Mouse (Mus musculus) kidney, postnatal 4 days (tissue): ENCODE measurements around the gene Stx18.

ENCODE experiments used
- DNase-seq, 2 experiments: peaks; one replicate each; pipeline ENCODE4 v3.0.0; 2021; ENCODE audit warnings: mixed read lengths in 2 of 2

The Stx18 gene

DNA sequence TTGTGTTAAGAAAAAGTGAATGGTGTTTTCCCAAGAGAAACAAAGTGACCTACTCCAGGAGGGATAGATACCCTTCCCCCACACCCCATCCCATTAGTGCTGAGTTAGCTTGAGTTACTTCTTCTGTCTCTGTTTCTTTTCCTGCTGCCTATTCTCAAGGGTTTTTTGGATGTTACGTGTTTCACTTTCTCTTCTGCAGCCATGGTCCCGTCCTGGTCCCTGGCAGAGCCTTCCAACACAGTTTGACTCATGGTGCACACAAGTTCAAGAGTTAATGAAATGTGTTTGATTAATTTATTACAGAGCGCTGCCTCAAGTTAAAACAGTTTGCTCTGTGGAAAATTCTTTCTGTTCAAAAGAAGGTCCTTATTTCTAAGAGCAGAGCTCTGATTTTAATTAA is 44.0 kb downstream of the Stx18 start:
- no peak for DNase-seq

DNA sequence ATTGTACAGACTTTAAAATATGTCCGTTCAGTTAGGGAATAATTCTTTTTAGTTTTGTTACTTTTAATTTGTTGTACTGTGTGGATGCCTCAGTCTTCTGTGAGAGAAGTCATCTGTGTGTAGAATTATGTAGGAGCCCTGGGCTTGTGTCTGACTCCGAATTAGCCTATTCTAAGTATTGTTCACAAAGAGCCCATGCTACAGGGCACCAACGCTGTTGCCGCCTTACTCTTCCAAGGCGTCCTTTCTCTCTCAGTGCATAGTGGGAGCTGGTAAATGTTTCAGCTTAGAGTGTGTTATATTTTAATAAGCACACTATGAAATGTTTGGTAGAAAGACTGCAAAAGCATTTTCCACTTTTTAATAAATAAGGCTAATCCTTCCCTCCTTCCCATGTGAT is 44.8 kb downstream of the Stx18 start:
- no peak for DNase-seq

DNA sequence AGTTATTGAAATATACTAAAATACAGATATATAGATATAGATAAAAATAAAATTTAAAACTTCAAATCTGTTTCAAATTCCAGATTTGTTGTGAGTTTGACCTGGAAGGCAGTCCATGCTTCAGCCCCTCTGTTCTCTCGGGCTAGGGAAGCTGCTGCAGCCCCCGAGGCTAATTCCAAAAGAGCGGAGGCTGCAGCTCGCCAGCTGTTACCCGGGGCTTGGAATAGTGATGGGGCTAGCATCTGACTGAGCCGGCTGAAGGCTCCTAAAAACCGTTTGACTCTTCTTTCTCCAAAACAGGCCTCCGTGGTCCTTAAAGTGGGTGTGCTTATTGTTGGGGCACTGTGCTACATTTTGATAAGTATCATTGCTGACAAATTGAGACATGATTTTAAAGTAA is 46.1 kb downstream of the Stx18 start:
- DNase-seq: no peak

DNA sequence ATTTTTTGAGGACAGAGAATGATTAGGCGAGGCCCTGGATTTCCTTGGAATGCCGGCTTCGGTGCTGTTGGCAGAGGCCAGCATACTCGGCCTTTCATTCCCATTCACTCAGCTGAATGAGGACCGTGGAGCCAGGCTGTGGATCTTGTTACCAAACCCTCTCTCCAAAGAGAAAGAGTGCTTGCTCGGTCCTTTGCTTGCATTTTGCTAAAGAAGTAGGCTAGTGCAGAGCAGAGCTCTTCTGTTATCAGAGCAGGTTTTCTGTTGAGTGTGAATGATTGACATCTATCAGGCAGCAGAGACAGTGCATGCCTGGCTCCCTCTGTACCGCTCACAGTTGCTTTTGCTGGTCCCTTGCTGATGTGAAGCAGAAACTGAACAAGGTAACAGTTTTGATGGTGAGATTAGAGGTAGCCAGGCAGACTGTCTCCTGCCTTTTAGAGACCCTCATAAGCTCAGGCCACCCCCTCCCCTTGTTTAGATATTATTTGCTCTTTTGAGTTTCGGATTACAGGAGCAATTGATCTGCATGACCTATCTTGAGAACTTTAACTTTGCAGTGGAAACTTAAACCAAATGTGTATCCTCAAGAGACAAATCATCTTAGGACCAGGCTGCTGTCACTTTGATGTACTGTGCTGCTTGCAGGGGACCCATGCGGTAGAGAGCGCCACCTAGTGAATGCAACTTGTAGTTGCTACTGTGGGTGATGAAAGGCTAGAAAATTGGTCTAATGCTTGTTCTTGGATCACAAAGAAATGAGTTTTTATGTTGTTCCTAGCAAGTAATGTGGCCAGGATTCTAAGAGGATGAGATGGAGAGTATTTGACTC is 47.2 kb downstream of the Stx18 start:
- peak; percentile 61 to 72 for DNase-seq

DNA sequence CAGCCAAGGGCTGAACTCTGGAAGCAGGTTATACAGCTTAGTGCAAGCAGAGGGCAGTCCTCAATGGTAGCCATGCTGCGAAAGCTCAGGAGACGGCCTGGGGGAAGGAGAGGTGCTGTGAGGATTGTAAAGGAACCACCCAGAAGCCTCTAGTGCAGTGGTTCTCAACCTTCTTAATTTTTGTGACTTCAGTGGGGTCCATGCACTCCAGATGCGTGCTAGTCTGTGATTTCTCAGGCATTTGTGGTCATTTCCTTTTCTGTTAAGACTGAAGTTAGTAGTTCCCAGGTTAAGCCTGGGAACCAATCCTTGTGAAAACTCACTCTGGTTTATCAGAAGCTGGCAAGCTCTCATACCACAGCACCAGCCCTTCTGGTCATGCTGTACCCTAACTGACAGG is 51.6 kb downstream of the Stx18 start:
- DNase-seq: no peak

DNA sequence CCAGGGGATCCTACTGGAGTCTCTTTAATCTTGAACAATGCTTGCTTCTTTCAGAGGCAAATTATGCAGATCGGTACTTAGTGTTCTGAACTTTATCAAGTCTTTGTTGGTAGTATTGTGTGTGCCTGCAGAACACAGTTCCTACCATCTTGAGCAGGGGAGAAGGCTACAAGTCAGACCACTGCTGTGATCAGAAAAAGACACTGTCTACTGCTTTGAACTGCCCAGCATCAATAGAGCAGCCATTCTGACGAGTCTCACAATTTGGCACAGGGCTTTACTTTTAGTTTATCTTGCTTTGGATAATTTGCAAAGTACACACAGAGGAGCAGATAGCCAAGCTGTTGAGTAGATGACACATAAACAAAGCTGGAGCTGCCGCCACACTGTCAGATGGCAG is 52.0 kb downstream of the Stx18 start:
- no peak for DNase-seq

DNA sequence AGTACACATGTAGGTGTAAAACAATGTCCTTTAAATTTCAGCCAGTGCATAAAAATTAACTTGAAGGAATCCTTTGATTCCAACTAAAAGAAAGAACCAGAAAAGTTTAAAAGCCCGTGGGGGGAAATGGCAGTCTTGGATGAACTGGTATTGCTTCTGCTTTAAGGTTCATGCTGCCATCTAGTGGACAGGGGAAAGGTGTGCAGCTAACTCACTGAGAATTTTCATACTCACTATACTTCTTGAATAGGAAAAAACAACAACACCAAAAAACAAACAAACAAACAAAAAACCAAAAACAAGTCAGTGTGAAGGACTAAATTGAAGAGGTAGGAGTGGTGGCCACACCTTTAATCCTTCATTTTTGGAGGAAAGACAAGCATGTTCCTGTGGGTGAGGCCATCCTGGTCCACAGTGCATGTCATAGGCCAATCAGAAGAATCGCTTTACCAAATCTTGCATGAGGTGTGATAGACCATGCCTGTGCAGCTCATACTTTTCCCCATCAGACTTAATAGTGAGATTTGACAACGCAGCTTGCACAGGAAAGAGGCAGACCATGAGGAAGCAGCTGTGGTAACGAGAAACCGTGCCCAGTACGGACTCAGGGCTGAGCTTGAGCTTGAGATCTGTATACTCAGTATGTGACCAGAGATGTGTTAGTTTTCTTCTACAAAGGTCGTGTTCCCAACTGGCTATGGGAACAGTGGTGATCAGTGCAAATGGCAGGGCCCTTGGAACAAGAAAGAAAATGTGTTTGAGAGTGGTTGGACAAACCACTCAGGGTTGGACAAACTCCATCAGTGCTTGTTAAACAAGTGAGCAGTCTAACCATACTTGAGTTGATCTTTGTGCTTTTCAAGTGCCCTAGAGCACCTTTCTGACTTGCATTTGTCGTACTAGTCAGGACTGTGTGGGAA is 52.8 kb downstream of the Stx18 start:
- DNase-seq: peak; percentile 32 to 40

DNA sequence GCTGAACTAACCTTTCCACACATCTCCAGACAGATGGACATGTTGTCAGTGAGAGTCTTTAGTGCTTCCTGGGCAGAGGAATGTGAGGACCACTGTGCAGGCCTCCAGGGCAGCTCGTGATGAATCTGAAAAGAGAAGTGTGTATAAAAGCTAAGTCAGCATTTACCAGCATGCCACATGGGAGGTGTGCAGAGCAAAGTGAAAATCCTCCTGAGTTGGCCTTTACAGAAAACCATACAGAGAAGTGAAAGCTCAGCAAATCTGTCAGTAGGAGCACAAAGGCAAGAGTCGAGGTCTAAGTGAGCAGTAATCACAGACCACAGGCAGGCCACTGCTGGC is 53.4 kb downstream of the Stx18 start:
- DNase-seq: no peak

DNA sequence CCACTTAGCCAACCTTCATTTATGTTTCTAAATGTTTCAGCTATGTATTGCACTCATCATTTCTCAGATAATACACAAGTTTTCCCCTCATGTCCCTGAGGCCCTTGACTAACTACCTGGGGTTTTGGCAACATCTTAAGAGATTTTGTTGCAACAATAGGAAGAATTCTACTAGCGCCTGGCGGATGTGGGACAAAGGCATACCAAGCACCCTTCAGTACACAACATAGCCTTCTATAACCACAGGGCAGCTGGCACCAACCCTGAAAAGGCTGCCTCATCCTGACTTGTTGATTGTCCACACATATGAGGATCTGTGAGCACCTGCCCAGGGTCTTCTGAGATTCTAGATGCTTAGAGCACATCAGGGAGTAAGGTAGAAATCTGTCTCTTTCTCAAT is 55.8 kb downstream of the Stx18 start:
- no peak for DNase-seq

DNA sequence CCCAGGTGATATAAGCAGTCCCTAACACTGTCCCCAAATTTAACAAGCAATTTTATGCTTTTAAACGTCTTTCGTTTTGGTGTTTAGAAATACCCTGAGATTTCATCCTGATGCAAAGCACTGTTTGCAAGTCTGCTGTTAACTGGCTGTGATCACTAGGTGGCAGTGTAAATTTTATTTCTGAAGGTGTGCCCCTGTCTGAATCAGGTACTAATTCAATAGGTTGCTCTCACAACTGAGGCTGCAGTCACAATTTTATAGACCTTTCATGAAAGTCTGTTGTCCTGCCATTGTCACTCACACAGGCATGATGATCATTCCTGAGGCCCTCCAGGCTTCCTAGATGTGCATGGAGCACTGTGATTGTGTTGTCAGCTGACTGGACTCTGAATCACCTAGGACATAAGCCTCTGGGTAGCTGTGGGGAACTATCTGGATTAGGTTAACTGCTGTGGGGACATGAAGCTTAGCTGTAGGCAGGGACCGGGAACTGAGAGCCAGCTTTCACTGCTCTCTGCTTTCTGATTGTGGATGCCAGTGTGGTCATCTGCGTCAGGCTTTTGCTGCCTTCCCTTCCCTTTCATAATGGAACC is 59.1 kb downstream of the Stx18 start:
- no peak for DNase-seq

DNA sequence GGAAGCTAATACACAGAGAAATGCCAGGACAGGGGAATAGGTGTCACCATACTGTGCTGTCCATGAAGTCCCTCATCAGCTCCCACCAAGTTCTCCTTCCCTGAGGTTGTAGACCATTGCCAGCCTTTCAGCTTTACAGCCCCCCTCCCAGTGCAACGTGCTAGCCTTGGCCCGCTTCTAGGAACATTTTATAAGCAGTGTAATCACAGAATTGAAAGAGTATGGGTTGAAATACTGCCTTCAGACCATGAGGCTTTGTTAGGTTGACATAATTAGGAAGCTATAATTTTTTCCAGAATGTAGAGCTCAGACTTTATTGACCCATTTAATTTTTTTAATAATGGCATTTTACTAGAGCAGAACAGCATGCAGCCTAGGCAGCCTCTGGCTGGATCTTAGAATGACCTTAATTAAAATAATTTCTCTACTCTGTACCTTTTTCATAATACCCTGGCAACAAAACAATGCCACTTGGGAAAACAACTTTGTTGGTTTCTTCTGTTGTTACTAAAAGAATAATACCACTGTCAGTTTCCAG is 60.7 kb downstream of the Stx18 start:
- DNase-seq: no peak

DNA sequence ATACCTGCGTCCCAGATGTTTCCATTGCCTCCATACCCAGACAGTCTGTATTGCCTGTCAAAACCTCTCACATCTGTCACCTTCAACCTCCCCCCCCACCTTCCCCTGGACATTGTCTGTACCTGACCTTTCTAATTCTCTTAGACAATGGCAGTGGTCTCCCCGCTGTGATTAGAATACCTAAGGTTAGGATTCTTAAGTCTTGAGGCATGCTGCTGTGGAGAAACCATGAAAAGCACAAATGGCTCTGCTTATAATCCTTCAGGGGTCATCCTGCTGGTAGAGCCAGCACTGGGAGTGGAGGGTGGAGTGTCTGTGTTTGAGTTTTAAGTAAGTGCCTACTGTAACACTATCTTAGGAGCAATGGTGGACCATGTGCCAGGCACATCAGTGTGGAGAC is 64.4 kb downstream of the Stx18 start:
- DNase-seq: no peak

DNA sequence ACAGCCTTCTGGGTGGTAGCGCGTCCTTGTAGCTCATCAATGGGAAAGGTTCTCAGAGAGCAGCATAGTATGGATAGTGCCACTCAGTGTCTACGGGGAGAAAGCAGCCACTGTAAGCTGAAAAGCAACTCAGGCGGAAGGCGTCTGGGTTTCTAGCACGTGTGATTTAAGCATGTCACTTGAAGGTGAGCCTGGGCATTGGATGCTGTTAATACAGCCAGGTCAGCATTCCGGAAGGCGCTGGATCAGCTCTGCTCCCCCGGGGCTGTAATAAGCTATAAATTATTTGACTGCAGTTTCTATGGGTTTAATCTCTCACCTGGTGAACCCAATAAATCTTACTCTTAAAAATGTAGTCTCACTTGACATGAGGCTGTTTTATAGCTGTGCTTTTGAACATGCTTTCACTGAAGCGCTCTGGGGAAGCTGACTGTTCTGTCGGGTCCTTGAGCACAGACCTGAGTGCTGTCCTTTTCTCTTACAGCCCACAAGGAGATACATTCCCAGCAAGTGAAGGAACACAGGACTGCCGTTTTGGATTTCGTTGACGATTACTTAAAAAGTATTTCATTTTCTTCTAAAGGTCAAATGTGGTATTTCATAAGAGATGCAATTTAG is 67.6 kb downstream of the Stx18 start:
- DNase-seq: no peak

DNA sequence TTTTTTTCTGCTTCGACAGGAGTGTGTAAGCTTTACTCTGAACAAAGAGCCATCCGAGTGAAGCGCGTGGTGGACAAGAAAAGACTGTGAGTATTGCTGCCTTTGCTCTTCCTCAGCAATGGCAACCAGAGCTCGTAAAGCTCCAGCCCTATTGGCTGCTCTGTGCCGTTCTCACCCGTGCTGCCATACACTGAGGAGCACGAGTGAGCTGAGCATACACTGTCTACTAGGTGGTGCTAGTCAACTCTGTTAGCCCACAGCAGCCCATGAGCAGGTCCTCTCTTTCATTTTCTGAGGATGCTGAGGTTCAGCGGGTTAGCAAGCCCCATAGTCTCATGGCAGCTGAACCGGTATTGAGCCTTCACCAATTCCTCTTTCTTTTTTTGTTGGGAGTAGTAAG is 68.3 kb downstream of the Stx18 start:
- no peak for DNase-seq

DNA sequence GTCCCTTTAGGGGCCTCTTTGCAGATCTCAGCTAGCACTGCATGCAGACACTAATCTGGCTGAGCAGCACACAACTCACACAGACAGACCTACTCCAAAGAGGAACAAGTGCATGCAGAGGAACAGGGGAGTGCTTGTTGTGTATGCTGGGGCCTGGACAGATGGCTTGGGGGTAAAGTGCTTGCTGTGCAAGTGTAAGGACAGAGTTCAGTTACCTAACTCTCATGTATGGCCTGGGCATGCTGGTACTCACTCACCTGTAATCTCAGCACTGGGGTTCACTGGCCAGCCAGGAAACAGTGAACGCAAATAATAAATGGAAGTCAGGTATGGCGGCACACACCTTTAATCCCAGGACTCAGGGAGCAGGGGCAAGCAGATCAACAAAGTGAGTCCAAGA is 76.0 kb downstream of the Stx18 start:
- no peak for DNase-seq

DNA sequence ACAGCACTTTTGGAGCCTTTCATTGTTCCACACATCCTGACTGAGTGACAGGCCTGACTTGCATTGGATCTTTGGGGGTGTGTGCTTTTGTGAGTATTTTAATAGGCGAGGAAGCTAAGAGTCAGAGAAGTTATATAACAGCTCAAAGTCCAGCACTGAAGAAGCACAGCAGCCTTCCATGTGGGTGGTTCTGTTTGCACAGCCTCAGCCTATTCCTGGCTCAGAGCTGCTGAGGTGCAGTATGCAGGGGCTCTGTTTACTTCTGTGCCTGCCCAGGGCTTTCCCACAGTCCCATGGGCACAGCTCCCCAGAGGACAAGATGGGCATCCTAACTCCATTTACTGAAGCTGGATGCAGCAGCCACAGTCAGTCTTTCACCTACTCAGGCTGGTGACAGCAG is 78.5 kb downstream of the Stx18 start:
- no peak for DNase-seq

DNA sequence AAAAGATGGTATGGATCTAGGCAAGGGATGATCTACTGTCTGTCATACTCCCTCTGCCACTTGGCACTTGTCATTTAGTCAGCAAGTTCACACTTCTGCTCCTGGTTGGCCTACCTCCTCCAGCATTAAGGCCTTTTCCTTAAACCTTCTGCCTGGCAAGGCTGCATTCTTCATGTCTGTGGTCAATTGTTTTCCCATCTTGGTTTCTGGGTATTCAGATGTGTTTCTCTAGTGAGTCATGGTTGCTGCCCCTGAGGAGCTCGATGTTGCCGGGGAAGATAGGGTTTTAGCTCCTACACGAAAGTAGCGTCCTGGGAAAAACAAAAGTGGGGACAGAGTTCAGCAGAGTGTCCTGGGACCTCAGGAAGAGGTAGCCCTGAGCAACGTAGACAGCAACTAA is 80.7 kb downstream of the Stx18 start:
- no peak for DNase-seq

DNA sequence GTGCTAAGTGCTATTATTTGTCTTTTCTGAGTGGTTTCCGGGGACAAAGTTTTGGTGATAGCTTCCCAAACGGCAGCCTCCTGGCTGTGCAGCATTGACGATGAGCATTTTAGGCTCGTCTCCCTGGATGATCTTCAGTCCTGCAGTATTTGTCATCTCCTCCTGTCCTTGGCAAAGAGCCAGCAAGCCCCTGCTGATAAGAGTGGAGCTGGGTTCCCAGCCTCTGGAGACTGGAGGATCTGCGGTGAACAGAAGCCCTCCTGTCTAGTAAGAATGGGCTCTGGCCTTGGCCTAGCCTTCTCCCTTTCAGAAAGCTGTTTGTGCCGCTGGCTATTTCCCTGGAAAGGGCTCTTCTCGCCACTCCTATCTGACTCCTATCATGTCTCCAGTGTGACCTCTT is 83.2 kb downstream of the Stx18 start:
- no peak for DNase-seq

DNA sequence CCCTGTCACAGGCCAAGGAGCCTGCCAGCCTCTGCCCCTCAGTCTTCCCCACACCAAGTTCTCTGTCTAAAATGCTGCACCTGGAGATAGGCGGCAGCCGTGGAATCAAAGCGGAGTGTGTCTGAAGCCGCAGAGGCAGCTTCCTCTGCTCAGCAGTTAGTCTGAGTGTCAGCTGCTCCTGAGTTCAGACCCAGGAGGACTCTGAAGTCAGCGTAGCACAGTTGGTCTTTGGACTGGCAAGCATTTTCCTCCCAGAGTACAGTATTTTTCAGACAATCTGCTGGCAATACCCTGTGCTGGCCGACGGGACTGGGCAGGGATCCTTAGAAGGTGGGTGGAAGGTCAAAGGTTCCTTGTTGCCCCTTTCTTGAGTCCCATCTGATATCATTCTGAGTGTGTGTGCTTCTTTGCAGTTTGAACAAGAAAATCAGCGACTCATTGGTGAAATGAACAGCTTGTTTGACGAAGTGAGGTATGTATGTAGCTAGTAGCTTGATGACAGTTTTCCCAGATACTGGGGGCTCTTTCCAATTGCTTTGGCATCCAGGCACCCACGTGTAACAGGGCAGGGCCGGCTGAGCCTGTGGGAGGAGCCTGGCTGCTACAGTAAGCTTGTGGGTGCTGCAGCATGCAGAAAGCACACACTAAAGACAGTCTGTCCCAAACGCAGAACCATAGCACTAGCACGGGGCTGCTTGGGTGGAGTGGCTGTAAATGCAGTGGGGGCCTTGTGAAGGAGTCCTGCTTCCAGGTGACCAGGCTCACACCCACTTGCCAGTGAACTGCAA is 88.2 kb downstream of the Stx18 start:
- peak in 1 of 2 experiments; percentile 16 for DNase-seq

DNA sequence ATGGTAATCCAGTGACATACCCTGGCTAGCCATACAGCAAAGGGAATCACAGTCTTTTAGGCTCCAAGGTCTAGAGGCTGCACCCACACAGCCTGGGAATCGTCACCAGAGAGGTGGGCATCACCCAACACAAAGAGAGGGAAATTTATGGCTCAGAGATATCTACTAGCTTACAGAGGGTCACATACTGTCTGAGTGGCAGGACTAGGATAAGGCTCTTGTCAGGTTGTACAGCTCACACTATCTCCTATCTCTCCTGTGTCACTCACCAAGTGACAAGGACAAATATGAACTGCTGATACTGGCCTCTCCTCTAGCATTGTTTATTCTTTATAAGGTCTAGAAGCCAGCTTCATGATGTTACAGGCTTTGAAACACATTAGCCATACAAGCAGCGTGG is 90.8 kb downstream of the Stx18 start:
- no peak for DNase-seq

DNA sequence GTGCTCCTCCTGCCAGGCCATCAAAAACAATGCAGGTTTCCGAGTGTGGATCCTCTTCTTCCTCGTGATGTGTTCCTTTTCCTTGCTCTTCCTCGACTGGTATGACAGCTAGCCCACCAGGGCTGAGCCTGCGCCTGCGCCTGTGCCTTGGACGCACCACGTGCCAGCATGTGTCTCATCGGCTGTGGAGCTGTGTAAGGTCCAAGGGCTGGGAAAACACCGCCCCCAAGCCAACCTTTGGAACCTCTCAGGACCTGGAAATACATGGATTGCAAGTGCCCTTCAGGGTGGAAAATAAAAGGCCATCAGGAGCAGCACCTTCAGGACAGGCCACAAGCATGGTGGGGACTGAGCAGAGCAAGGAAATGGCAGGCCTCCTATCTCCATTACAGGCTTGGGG is 97.7 kb downstream of the Stx18 start:
- DNase-seq: peak in 1 of 2 experiments; percentile 29

DNA sequence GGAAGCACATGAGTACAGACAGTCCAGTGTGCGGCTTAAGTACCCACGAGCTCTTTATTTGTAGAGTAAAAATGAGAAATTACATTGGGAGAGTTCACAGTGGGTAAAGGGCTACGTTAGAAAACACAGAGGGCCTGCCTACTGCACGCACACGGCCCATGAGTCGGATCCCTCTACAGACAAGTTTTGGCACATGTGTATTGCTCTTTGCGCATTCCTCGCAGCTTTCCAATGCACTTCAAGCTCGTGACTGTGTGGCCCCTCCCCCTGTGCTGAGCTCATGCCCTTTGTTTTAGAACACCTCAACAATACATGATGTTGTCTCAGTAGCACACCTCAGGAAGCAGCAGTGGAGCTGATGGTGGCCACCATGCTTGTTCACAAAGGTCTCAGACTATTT is 98.6 kb downstream of the Stx18 start:
- no peak for DNase-seq
